Mouse (Mus musculus) ES-E14 (cell line): ENCODE data around the gene Klhl32.

Source experiments
- CHD2 ChIP-seq: IDR thresholded peaks from 2 replicates; pipeline ENCODE4 v1.6.1; 2014; ENCODE audit warnings: mild to moderate bottlenecking, low read depth, low read length, inconsistent platforms
- MAFK ChIP-seq: IDR thresholded peaks from 2 replicates; pipeline ENCODE4 v1.6.1; 2014; ENCODE audit warnings: mild to moderate bottlenecking, low read depth, low read length, inconsistent platforms; ENCODE audit not compliant: insufficient read depth
- ZC3H11A ChIP-seq: IDR thresholded peaks from 2 replicates; pipeline ENCODE4 v1.6.1; 2012; ENCODE audit warnings: low read depth, mild to moderate bottlenecking, inconsistent platforms, low read length, borderline replicate concordance

- TF ChIP-seq MAFK (no peak), CHD2 (no peak), ZC3H11A (no peak)
Measured at GRCm38 (mm10) chr4:24894625-24895024, 43.7 kb upstream of the Klhl32 start.
